Mouse (Mus musculus): ENCODE measurements around the gene Tmem53. TPM values are rescaled to one million over a fixed set of nuclear protein-coding genes. Genes with fewer than 3 reads are reported as not detected.

Tmem53 gene
- total and polyA plus RNA-seq, 2 experiments from 2014 or later, result 59.2 to 65.9 TPM

GRCm38 (mm10) chr4:117210147-117211074 is 41.3 kb upstream of the Tmem53 start:
- peak overlapping the region; percentile 57 for H3K9ac ChIP-seq (replicated peaks; ENCODE audit: low read depth, low read length)
- 0 out of 2 replicates have a peak, but pooled peaks have one; percentile 36 for TF ChIP-seq EP300 (IDR thresholded peaks at IDR 0.05; ENCODE audit: low read depth)
- TF ChIP-seq CTCF (IDR thresholded peaks at IDR 0.05; ENCODE audit: low read depth), result peak; percentile 84
- 6% methylated on average over 20 of the region's 20 CpGs for WGBS
- peak overlapping the region; percentile 13; the same call in 1 of the 2 replicates for H3K4me3 ChIP-seq (ENCODE audit: low read depth, low read length)
- no peaks in the 10 kb centered on the region for H3K9me3 ChIP-seq (replicated peaks; ENCODE audit: control insufficient read depth, low read length)
- ATAC-seq (ENCODE audit: insufficient read depth, low read depth) (peak; percentile 79), DNase-seq (ENCODE audit: low spot score) (peak; percentile 89)
- no peaks in the 10 kb centered on the region for H3K27me3 ChIP-seq (ENCODE audit: control insufficient read depth, insufficient read depth, low read length)
- H3K27ac ChIP-seq (ENCODE audit: low read depth), result peak overlapping the region; percentile 66; the same call in 1 of the 2 replicates
- H3K4me1 ChIP-seq (ENCODE audit: control insufficient read depth, insufficient read depth), result no peaks in the 10 kb centered on the region
- peak overlapping the region; percentile 36; the same call in 1 of the 2 replicates for H3K4me2 ChIP-seq (ENCODE audit: low read depth, low read length)
- no peaks in the 10 kb centered on the region for H3K36me3 ChIP-seq (replicated peaks; ENCODE audit: control insufficient read depth, insufficient read depth, low read length)

- Histone ChIP-seq H3K9me3 (replicated peaks; ENCODE audit: control insufficient read depth, low read length) (no peaks in the 10 kb centered on the region), H3K27ac (ENCODE audit: low read depth) (no peak overlapping the region), H3K9ac (replicated peaks; ENCODE audit: low read depth, low read length) (no peak overlapping the region), H3K4me3 (ENCODE audit: low read depth, low read length) (no peak overlapping the region), H3K4me1 (ENCODE audit: control insufficient read depth, insufficient read depth) (no peaks in the 10 kb centered on the region), H3K4me2 (ENCODE audit: low read depth, low read length) (no peak overlapping the region), H3K36me3 (replicated peaks; ENCODE audit: control insufficient read depth, insufficient read depth, low read length) (no peaks in the 10 kb centered on the region), H3K27me3 (ENCODE audit: control insufficient read depth, insufficient read depth, low read length) (no peaks in the 10 kb centered on the region)
- 79% methylated on average over 6 of the region's 6 CpGs for WGBS
- no peak for DNase-seq (ENCODE audit: low spot score)
- ATAC-seq (ENCODE audit: insufficient read depth, low read depth), result no peak
- TF ChIP-seq CTCF (IDR thresholded peaks at IDR 0.05; ENCODE audit: low read depth), result no peak
- TF ChIP-seq EP300 (IDR thresholded peaks at IDR 0.05; ENCODE audit: low read depth), result no peak
Measured at GRCm38 (mm10) chr4:117214250-117214649, 37.5 kb upstream of the Tmem53 start.

GRCm38 (mm10) chr4:117217029-117217428 is 34.7 kb upstream of the Tmem53 start:
- ATAC-seq (ENCODE audit: insufficient read depth, low read depth), result no peak
- TF ChIP-seq CTCF (IDR thresholded peaks at IDR 0.05; ENCODE audit: low read depth) (no peak), EP300 (IDR thresholded peaks at IDR 0.05; ENCODE audit: low read depth) (no peak)
- 72% methylated on average over 5 of the region's 5 CpGs for WGBS

GRCm38 (mm10) chr4:117218517-117219219 is 33.1 kb upstream of the Tmem53 start:
- no peak overlapping the region for H3K4me2 ChIP-seq (ENCODE audit: low read depth, low read length)
- H3K9me3 ChIP-seq (replicated peaks; ENCODE audit: control insufficient read depth, low read length), result no peaks in the 10 kb centered on the region
- H3K4me3 ChIP-seq (ENCODE audit: low read depth, low read length), result no peak overlapping the region
- H3K27ac ChIP-seq (ENCODE audit: low read depth), result peak overlapping the region; percentile 26; the same call in 1 of the 2 replicates
- H3K9ac ChIP-seq (replicated peaks; ENCODE audit: low read depth, low read length), result no peak overlapping the region
- 30% methylated on average over 10 of the region's 10 CpGs for WGBS
- no peaks in the 10 kb centered on the region for H3K27me3 ChIP-seq (ENCODE audit: control insufficient read depth, insufficient read depth, low read length)
- TF ChIP-seq CTCF (IDR thresholded peaks at IDR 0.05; ENCODE audit: low read depth) (peak; percentile 93), EP300 (IDR thresholded peaks at IDR 0.05; ENCODE audit: low read depth) (no peak)
- H3K4me1 ChIP-seq (ENCODE audit: control insufficient read depth, insufficient read depth), result no peaks in the 10 kb centered on the region
- ATAC-seq (ENCODE audit: insufficient read depth, low read depth) (peak; percentile 67), DNase-seq (ENCODE audit: low spot score) (peak; percentile 68)
- H3K36me3 ChIP-seq (replicated peaks; ENCODE audit: control insufficient read depth, insufficient read depth, low read length), result no peaks in the 10 kb centered on the region

More at GRCm38 (mm10) chr4:117217029-117217428, 34.7 kb upstream of the Tmem53 start:
- no peak overlapping the region for H3K4me3 ChIP-seq (ENCODE audit: low read depth, low read length)
- H3K9ac ChIP-seq (replicated peaks; ENCODE audit: low read depth, low read length), result no peak overlapping the region
- H3K27ac ChIP-seq (ENCODE audit: low read depth), result no peak overlapping the region
- no peaks in the 10 kb centered on the region for H3K36me3 ChIP-seq (replicated peaks; ENCODE audit: control insufficient read depth, insufficient read depth, low read length)
- H3K9me3 ChIP-seq (replicated peaks; ENCODE audit: control insufficient read depth, low read length), result no peaks in the 10 kb centered on the region
- DNase-seq (ENCODE audit: low spot score), result no peak
- H3K27me3 ChIP-seq (ENCODE audit: control insufficient read depth, insufficient read depth, low read length), result no peaks in the 10 kb centered on the region
- no peak overlapping the region for H3K4me2 ChIP-seq (ENCODE audit: low read depth, low read length)
- H3K4me1 ChIP-seq (ENCODE audit: control insufficient read depth, insufficient read depth), result no peaks in the 10 kb centered on the region

GRCm38 (mm10) chr4:117220741-117221515 is 30.8 kb upstream of the Tmem53 start:
- no peak overlapping the region for H3K4me3 ChIP-seq (ENCODE audit: low read depth, low read length)
- H3K4me2 ChIP-seq (ENCODE audit: low read depth, low read length), result no peak overlapping the region
- ATAC-seq (ENCODE audit: insufficient read depth, low read depth), result no peak
- H3K27me3 ChIP-seq (ENCODE audit: control insufficient read depth, insufficient read depth, low read length), result no peaks in the 10 kb centered on the region
- DNase-seq (ENCODE audit: low spot score), result no peak
- H3K4me1 ChIP-seq (ENCODE audit: control insufficient read depth, insufficient read depth), result no peaks in the 10 kb centered on the region
- no peaks in the 10 kb centered on the region for H3K9me3 ChIP-seq (replicated peaks; ENCODE audit: control insufficient read depth, low read length)
- no peaks in the 10 kb centered on the region for H3K36me3 ChIP-seq (replicated peaks; ENCODE audit: control insufficient read depth, insufficient read depth, low read length)
- H3K9ac ChIP-seq (replicated peaks; ENCODE audit: low read depth, low read length), result no peak overlapping the region
- no peak overlapping the region for H3K27ac ChIP-seq (ENCODE audit: low read depth)
- WGBS, result 67% methylated on average over 9 of the region's 9 CpGs
- TF ChIP-seq CTCF (IDR thresholded peaks at IDR 0.05; ENCODE audit: low read depth) (no peak), EP300 (IDR thresholded peaks at IDR 0.05; ENCODE audit: low read depth) (no peak)
